Mouse (Mus musculus) forebrain, embryonic 11.5 days (tissue): ENCODE measurements around the gene Tmem220. TPM values are rescaled to one million over a fixed set of nuclear protein-coding genes. Genes with fewer than 3 reads are reported as not detected.

Experiments
- ATAC-seq: fragments of 200-750 bp; cut with Nextera tagmentation; replicated peaks from 2 replicates; pipeline ENCODE4 v1.8.0; 2017; ENCODE audit warnings: moderate TSS enrichment; ENCODE audit not compliant: low FRiP score
- DNase-seq: peaks from one replicate; pipeline ENCODE4 v3.0.0-alpha.2; 2017; ENCODE audit warnings: low spot score
- H3K27ac ChIP-seq: fragments of 300-500 bp; sonication (generic); 2 replicates; pipeline ENCODE4 v1.5.1; 2014; ENCODE audit warnings: low read depth, low read length
- H3K27me3 ChIP-seq: fragments of 300-500 bp; sonication (generic); 2 replicates; pipeline ENCODE4 v1.6.1; 2014; ENCODE audit warnings: mild to moderate bottlenecking, low read length, mixed read lengths; ENCODE audit not compliant: control insufficient read depth, insufficient read depth
- H3K36me3 ChIP-seq: fragments of 300-500 bp; sonication (generic); 2 replicates; pipeline ENCODE4 v1.6.1; 2014; ENCODE audit warnings: mild to moderate bottlenecking, low read length, moderate library complexity, mixed read lengths; ENCODE audit not compliant: control insufficient read depth, insufficient read depth
- H3K4me1 ChIP-seq: fragments of 300-500 bp; sonication (generic); replicated peaks from 2 replicates; pipeline ENCODE4 v1.6.1; 2014; ENCODE audit warnings: low read length, mixed read lengths; ENCODE audit not compliant: control insufficient read depth, insufficient read depth
- H3K4me2 ChIP-seq: fragments of 300-500 bp; sonication (generic); 2 replicates; pipeline ENCODE4 v1.6.1; 2014; ENCODE audit warnings: low read depth, mild to moderate bottlenecking, low read length, moderate library complexity, mixed read lengths; ENCODE audit not compliant: severe bottlenecking
- H3K4me3 ChIP-seq: fragments of 300-500 bp; sonication (generic); 2 replicates; pipeline ENCODE4 v1.5.1; 2014; ENCODE audit warnings: low read depth, low read length
- H3K9ac ChIP-seq: fragments of 300-500 bp; sonication (generic); 2 replicates; pipeline ENCODE4 v1.6.1; 2014; ENCODE audit warnings: low read length
- H3K9me3 ChIP-seq: fragments of 300-500 bp; sonication (generic); 2 replicates; pipeline ENCODE4 v1.6.1; 2016; ENCODE audit warnings: low read length, mixed read lengths; ENCODE audit not compliant: control insufficient read depth
- WGBS: fragments of 180-500 bp; shearing (Covaris S2); extraction: QIAGEN DNeasy Blood & Tissue Kit; methylation state at CpG from one replicate; pipeline ENCODE4 v1.1.7; 2014; 5-methylcytosine and 5-hydroxymethylcytosine counted together
- polyA plus RNA-seq: library from polyadenylated mRNA; unstranded; fragments of >200 nt; fragmentation: Nextera tagmentation; extraction: Ambion mirVana; gene quantifications from 2 replicates; pipeline ENCODE4 v1.2.1, GENCODE M21; 2014

The Tmem220 gene
- polyA plus RNA-seq, 1 experiment from 2014 or later = 0.49 TPM

- Histone ChIP-seq H3K27ac (no peak overlapping the region), H3K4me1 (no peaks in the 10 kb centered on the region), H3K4me2 (no peak overlapping the region), H3K27me3 (no peaks in the 10 kb centered on the region), H3K36me3 (no peaks in the 10 kb centered on the region), H3K9ac (no peak overlapping the region), H3K9me3 (no peaks in the 10 kb centered on the region), H3K4me3 (no peak overlapping the region)
- WGBS = 82% methylated on average over 2 of the region's 2 CpGs
- ATAC-seq = no peak
- DNase-seq = no peak
These were observed 32.8 kb upstream of the Tmem220 start for GRCm38 (mm10) chr11:66992150-66992549.

DNA sequence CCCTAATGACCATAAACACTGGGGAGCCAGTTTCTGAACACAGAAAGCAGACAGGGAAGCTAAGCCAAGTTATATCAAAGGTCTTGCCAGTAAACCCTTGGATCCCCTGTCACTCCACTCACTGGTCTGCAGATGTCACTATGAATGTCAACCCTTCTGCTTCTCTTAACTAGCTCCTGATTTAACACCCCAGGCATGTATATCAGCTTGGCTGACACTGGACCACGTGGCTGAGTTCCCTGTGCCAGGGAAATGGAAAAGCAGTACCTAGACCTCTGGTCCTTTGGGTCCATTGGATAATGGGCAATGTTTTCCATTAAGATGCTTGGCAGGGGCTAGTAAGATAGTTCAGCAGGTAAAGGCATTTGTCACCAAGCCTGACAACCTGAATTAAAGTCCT, 31.3 kb upstream of the Tmem220 start:
- DNase-seq (no peak), ATAC-seq (no peak)
- H3K4me1 ChIP-seq = no peaks in the 10 kb centered on the region
- H3K36me3 ChIP-seq = no peaks in the 10 kb centered on the region
- no peak overlapping the region for H3K9ac ChIP-seq
- WGBS = 53% methylated on average over 1 of the region's 1 CpGs
- H3K4me3 ChIP-seq = no peak overlapping the region
- no peaks in the 10 kb centered on the region for H3K27me3 ChIP-seq
- no peak overlapping the region for H3K27ac ChIP-seq
- no peak overlapping the region for H3K4me2 ChIP-seq
- H3K9me3 ChIP-seq = no peaks in the 10 kb centered on the region

DNA sequence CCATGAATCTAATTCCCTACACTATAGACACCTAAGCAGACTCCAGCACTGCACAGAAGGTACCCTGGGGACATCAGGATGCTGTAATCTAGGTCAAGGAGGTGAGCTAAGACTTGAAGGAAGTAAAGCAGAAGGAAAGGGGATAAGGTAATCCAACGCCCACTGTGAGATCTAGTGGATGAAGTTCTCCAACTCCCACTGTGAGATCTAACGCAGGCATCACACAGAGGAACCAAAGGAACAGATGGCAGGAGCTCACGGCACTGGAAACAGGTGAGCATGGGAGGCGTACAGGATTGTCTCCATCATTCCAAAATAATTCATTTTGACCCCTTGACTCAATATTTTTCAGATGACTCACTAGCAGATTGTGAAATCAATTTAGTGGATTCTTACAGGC, 28.5 kb upstream of the Tmem220 start:
- H3K27ac ChIP-seq = no peak overlapping the region
- H3K36me3 ChIP-seq = no peaks in the 10 kb centered on the region
- 0 out of 2 replicates have a peak, but pooled peaks cover 5% of the 10 kb centered on the region for H3K4me1 ChIP-seq
- no peaks in the 10 kb centered on the region for H3K9me3 ChIP-seq
- H3K27me3 ChIP-seq = no peaks in the 10 kb centered on the region
- WGBS = 66% methylated on average over 4 of the region's 4 CpGs
- ATAC-seq = no peak
- no peak overlapping the region for H3K9ac ChIP-seq
- no peak overlapping the region for H3K4me3 ChIP-seq
- DNase-seq = no peak
- no peak overlapping the region for H3K4me2 ChIP-seq

GRCm38 (mm10) chr11:66998467-66999403, 26.2 kb upstream of the Tmem220 start:
- 87% methylated on average over 14 of the region's 14 CpGs for WGBS
- Histone ChIP-seq H3K4me3 (no peak overlapping the region), H3K9ac (no peak overlapping the region), H3K9me3 (no peaks in the 10 kb centered on the region), H3K27me3 (no peaks in the 10 kb centered on the region), H3K36me3 (no peaks in the 10 kb centered on the region), H3K4me1 (peaks cover 12% of the 10 kb centered on the region; the same call in 1 of the 2 replicates), H3K4me2 (no peak overlapping the region), H3K27ac (no peak overlapping the region)
- no peak for ATAC-seq
- DNase-seq = no peak

- Histone ChIP-seq H3K4me3 (no peak overlapping the region), H3K9ac (no peak overlapping the region), H3K9me3 (no peaks in the 10 kb centered on the region), H3K4me2 (no peak overlapping the region), H3K27me3 (no peaks in the 10 kb centered on the region), H3K36me3 (no peaks in the 10 kb centered on the region), H3K4me1 (peaks cover 12% of the 10 kb centered on the region; the same call in 1 of the 2 replicates), H3K27ac (no peak overlapping the region)
- WGBS = 76% methylated on average over 4 of the region's 4 CpGs
- DNase-seq (no peak), ATAC-seq (no peak)
These were observed 24.3 kb upstream of the Tmem220 start for GRCm38 (mm10) chr11:67000671-67001070.

GRCm38 (mm10) chr11:67001717-67002116, 23.2 kb upstream of the Tmem220 start:
- Histone ChIP-seq H3K27ac (no peak overlapping the region), H3K4me1 (peaks cover 12% of the 10 kb centered on the region; the same call in 1 of the 2 replicates)
- WGBS = 5% methylated on average over 1 of the region's 1 CpGs

DNA sequence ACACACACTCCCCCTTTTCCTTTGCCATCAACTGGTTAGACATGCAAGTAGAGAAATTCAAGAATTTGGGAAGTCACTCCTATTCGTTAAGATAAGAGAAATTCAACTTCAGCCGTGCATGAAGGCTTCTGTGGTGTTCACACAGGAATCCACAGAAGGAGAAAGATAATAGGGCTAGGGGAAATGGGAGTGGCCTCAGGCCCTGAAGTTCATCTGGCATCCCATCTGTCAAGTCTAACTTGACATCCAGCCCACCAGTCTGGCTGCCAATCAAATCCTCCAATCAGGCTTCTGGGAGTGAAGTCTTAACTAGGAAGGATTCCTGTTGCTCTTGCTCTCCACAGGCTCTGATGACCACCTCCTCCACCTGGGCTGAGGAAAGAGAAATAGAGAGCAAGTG, 22.0 kb upstream of the Tmem220 start:
- H3K9me3 ChIP-seq = no peaks in the 10 kb centered on the region
- no peak for DNase-seq
- H3K4me3 ChIP-seq = no peak overlapping the region
- H3K9ac ChIP-seq = no peak overlapping the region
- H3K36me3 ChIP-seq = no peaks in the 10 kb centered on the region
- 72% methylated on average over 2 of the region's 2 CpGs for WGBS
- ATAC-seq = no peak
- H3K27ac ChIP-seq = no peak overlapping the region
- H3K27me3 ChIP-seq = no peaks in the 10 kb centered on the region
- peaks cover 12% of the 10 kb centered on the region; the same call in 1 of the 2 replicates for H3K4me1 ChIP-seq
- no peak overlapping the region for H3K4me2 ChIP-seq

More at GRCm38 (mm10) chr11:67001717-67002116, 23.2 kb upstream of the Tmem220 start:
- Histone ChIP-seq H3K4me2 (no peak overlapping the region), H3K27me3 (no peaks in the 10 kb centered on the region), H3K36me3 (no peaks in the 10 kb centered on the region), H3K9ac (peak overlapping the region; percentile 39; the same call in 1 of the 2 replicates), H3K9me3 (no peaks in the 10 kb centered on the region), H3K4me3 (no peak overlapping the region)
- ATAC-seq (peak; percentile 70), DNase-seq (peak; percentile 57)

GRCm38 (mm10) chr11:67007961-67008360, 17.0 kb upstream of the Tmem220 start:
- Histone ChIP-seq H3K27ac (no peak overlapping the region), H3K9me3 (no peaks in the 10 kb centered on the region), H3K4me1 (no peaks in the 10 kb centered on the region), H3K36me3 (no peaks in the 10 kb centered on the region), H3K4me2 (no peak overlapping the region), H3K27me3 (no peaks in the 10 kb centered on the region), H3K4me3 (no peak overlapping the region), H3K9ac (no peak overlapping the region)
- DNase-seq (no peak), ATAC-seq (no peak)
- WGBS = 79% methylated on average over 8 of the region's 8 CpGs
